Mouse (Mus musculus): ENCODE data around the gene Met.

GRCm38 (mm10) chr6:17508184-17508583 lies 44.6 kb downstream of the Met start:
- TF ChIP-seq CTCF (IDR thresholded peaks at IDR 0.05; ENCODE audit: low read depth): no peak
- TF ChIP-seq EP300 (IDR thresholded peaks at IDR 0.05; ENCODE audit: low read depth): no peak
